Mouse (Mus musculus) cerebellum, adult (tissue): ENCODE data around the gene Gm49387.
A peak's percentile ranks its signal among the peaks of the same experiment; 100 is the strongest.

Source experiments
- ATAC-seq: cut with Nextera tagmentation; 2 replicates; pipeline ENCODE4 v1.9.2; 2017; ENCODE audit warnings: mild to moderate bottlenecking, moderate library complexity, mixed read lengths; ENCODE audit not compliant: insufficient number of reproducible peaks, low FRiP score, low TSS enrichment

The Gm49387 gene

GRCm38 (mm10) chr14:31640346-31640889 is at the start of gene Gm49387:
TSS of gene Gm49387 (minus strand) at chr14:31640878.
- 0 out of 2 replicates have a peak, but pooled peaks have one; percentile 29 for ATAC-seq

GRCm38 (mm10) chr14:31686231-31686630 is 45.6 kb upstream of the Gm49387 start:
- ATAC-seq, result no peak

- no peak for ATAC-seq
Measured at GRCm38 (mm10) chr14:31685680-31686079, 45.0 kb upstream of the Gm49387 start.

- ATAC-seq, result no peak
Measured at GRCm38 (mm10) chr14:31684343-31685040, 43.8 kb upstream of the Gm49387 start.

GRCm38 (mm10) chr14:31683610-31684009 is 42.9 kb upstream of the Gm49387 start:
- no peak for ATAC-seq

GRCm38 (mm10) chr14:31681931-31682555 is 41.4 kb upstream of the Gm49387 start:
- ATAC-seq, result no peak

- ATAC-seq, result no peak
Measured at GRCm38 (mm10) chr14:31681291-31681690, 40.6 kb upstream of the Gm49387 start.

GRCm38 (mm10) chr14:31680656-31681055 is 40.0 kb upstream of the Gm49387 start:
- no peak for ATAC-seq

- no peak for ATAC-seq
Measured at GRCm38 (mm10) chr14:31671635-31672320, 31.1 kb upstream of the Gm49387 start.

GRCm38 (mm10) chr14:31669642-31670490 is 29.2 kb upstream of the Gm49387 start:
- no peak for ATAC-seq

GRCm38 (mm10) chr14:31669161-31669611 is 28.5 kb upstream of the Gm49387 start:
- ATAC-seq, result no peak

GRCm38 (mm10) chr14:31668326-31668725 is 27.6 kb upstream of the Gm49387 start:
- ATAC-seq, result no peak

- no peak for ATAC-seq
Measured at GRCm38 (mm10) chr14:31667741-31668140, 27.1 kb upstream of the Gm49387 start.

- ATAC-seq, result no peak
Measured at GRCm38 (mm10) chr14:31666931-31667705, 26.4 kb upstream of the Gm49387 start.

- no peak for ATAC-seq
Measured at GRCm38 (mm10) chr14:31665566-31665940, 24.9 kb upstream of the Gm49387 start.

- ATAC-seq, result no peak
Measured at GRCm38 (mm10) chr14:31664903-31665565, 24.4 kb upstream of the Gm49387 start.

GRCm38 (mm10) chr14:31664100-31664902 is 23.6 kb upstream of the Gm49387 start:
- ATAC-seq, result no peak
